Mouse (Mus musculus) erythroblast, embryonic 14.5 days (primary cell): ENCODE measurements around the gene Iffo2. TPM values are rescaled to one million over a fixed set of nuclear protein-coding genes. Genes with fewer than 3 reads are reported as not detected.

Source experiments
- H3K27me3 ChIP-seq: 2 replicates; pipeline ENCODE4 v1.6.1; 2012; ENCODE audit warnings: inconsistent platforms; ENCODE audit not compliant: control insufficient read depth
- H3K36me3 ChIP-seq: 2 replicates; pipeline ENCODE4 v1.6.1; 2012; ENCODE audit warnings: mild to moderate bottlenecking, inconsistent platforms; ENCODE audit not compliant: control insufficient read depth
- H3K4me1 ChIP-seq: 2 replicates; pipeline ENCODE4 v1.6.1; 2012; ENCODE audit warnings: inconsistent platforms; ENCODE audit not compliant: control insufficient read depth
- H3K4me3 ChIP-seq: replicated peaks from 2 replicates; pipeline ENCODE3; 2012; ENCODE audit warnings: moderate library complexity, mild to moderate bottlenecking, inconsistent platforms
- H3K9me3 ChIP-seq: 2 replicates; pipeline ENCODE4 v1.6.1; 2012; ENCODE audit warnings: low read length, inconsistent platforms, mixed read lengths; ENCODE audit not compliant: control insufficient read depth
- GATA1 ChIP-seq: IDR thresholded peaks from 2 replicates; pipeline ENCODE4 v1.6.1; 2012; ENCODE audit warnings: low read length, inconsistent platforms, mixed read lengths
- TAL1 ChIP-seq: IDR thresholded peaks from 3 replicates; pipeline ENCODE4 v1.6.1; 2012; ENCODE audit warnings: low read length, inconsistent platforms, mixed read lengths
- polyA plus RNA-seq: library from polyadenylated mRNA; stranded (reverse); fragments of >175 nt; gene quantifications from 2 replicates; pipeline ENCODE4 v1.2.3, GENCODE M21; 2012

Gene Iffo2
- polyA plus RNA-seq, 1 experiment = not detected

GRCm38 (mm10) chr4:139606732-139607131 lies 76.4 kb downstream of the Iffo2 start:
- H3K36me3 ChIP-seq = peaks cover 3% of the 10 kb centered on the region; the same call in 1 of the 2 replicates
- no peaks in the 10 kb centered on the region for H3K27me3 ChIP-seq
- no peak overlapping the region for H3K4me3 ChIP-seq
- no peaks in the 10 kb centered on the region for H3K9me3 ChIP-seq
- peaks cover 3% of the 10 kb centered on the region for H3K4me1 ChIP-seq
- TF ChIP-seq TAL1 = no peak
- no peak for TF ChIP-seq GATA1

GRCm38 (mm10) chr4:139608975-139609374 lies 78.6 kb downstream of the Iffo2 start:
- Histone ChIP-seq H3K4me3 (no peak overlapping the region), H3K4me1 (peaks cover 2% of the 10 kb centered on the region; the same call in 1 of the 2 replicates), H3K36me3 (peaks cover 8% of the 10 kb centered on the region; the same call in 1 of the 2 replicates), H3K9me3 (peaks cover 9% of the 10 kb centered on the region), H3K27me3 (no peaks in the 10 kb centered on the region)
- TF ChIP-seq TAL1 (no peak), GATA1 (no peak)

DNA sequence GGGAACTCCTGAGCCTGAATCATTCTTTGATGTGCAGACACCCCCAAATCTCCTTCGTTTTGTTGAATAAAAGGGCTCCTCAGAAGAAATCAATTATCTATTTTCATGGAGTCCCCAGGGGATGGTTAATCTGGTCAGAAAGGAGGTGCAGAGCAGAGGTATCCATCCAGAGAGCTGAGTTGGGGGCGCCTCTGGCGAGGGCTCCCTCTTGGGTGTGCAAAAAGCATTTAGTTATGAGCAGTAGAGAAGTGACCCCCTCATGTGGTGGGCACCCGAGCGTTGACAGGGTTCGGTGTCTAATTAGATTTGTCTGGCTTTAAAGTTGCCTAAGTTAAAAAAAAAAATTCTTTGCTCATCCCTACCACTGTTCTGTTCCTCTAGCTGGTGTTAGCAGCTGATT lies 80.6 kb downstream of the Iffo2 start:
- peaks cover 11% of the 10 kb centered on the region; the same call in 1 of the 2 replicates for H3K36me3 ChIP-seq
- no peak overlapping the region for H3K4me3 ChIP-seq
- H3K9me3 ChIP-seq = peaks cover 13% of the 10 kb centered on the region
- TF ChIP-seq GATA1 (no peak), TAL1 (no peak)
- H3K27me3 ChIP-seq = no peaks in the 10 kb centered on the region
- peaks cover 6% of the 10 kb centered on the region for H3K4me1 ChIP-seq

GRCm38 (mm10) chr4:139611542-139611953 lies 81.2 kb downstream of the Iffo2 start:
- peaks cover 13% of the 10 kb centered on the region for H3K9me3 ChIP-seq
- peaks cover 11% of the 10 kb centered on the region; the same call in 1 of the 2 replicates for H3K36me3 ChIP-seq
- no peak overlapping the region for H3K4me3 ChIP-seq
- peaks cover 11% of the 10 kb centered on the region for H3K4me1 ChIP-seq
- TF ChIP-seq TAL1 = no peak
- no peak for TF ChIP-seq GATA1
- no peaks in the 10 kb centered on the region for H3K27me3 ChIP-seq

DNA sequence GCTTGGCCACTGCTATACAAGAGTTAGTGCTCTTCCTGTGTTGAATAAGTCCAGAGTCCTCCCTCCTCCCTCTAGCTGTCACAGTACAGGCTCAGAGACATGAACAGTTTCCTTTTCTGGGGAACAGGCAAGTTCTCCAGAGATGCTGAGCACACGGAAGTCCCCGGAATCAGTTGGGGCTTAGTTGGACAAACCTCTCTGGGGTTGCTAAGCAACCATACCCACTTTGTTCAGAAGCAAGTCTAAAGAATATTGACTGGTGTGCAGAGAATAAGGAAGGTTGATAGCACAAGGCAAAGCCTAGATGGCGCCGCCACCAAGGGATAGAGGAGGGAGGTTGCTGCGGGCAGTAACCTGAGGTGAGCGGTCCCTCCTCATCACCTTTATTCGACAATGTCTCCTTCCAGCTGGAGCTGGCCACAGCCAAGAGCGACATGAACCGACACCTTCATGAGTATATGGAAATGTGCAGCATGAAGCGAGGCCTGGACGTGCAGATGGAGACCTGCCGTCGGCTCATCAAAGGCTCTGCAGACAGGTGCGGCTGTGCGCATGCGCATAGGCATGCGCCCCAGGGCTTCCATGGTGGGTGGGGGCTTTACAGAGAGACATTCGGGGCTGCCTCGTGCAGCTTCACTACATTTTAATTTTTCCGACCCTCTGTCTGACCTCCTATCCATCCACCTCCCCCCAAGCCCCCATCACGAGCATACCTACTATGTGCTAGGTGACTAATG lies 84.3 kb downstream of the Iffo2 start:
- no peaks in the 10 kb centered on the region for H3K27me3 ChIP-seq
- peaks cover 23% of the 10 kb centered on the region for H3K4me1 ChIP-seq
- peaks cover 13% of the 10 kb centered on the region for H3K9me3 ChIP-seq
- peaks cover 7% of the 10 kb centered on the region; the same call in 1 of the 2 replicates for H3K36me3 ChIP-seq
- H3K4me3 ChIP-seq = no peak overlapping the region
- TF ChIP-seq TAL1 (no peak), GATA1 (no peak)

DNA sequence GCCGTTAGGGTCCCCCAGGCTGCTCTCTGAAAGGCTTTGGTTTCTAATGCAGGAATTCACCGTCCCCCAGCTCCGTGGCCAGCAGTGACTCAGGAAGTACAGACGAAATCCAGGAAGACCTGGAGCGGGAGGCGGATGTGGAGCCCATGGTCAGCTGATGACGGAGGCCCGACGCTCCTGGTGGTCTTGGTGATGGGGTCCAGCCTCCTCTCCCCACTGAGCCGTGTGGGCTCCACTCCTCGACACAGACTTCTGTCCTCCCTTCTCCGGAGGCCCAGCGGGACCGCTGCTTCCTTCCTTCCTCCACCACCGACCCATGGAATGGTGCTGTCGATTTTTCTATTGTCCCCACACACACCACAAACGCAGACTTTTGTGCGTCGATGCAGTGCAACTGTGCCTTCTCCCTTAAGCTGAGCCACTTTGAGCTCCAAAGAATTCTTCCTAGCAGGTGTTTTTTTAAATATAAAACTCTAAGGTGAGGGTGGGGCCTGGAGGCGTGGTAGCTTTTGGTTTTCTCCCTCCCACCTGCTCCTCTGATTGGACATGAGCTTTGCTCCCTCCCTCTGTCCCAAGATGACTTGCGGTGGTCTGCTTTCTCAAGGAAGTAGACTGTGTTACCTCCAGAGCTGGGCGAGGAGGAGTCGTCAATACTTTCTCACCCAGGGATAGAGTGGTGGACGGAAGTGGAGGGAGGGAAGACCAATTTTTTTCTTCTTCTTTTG lies 86.1 kb downstream of the Iffo2 start:
- Histone ChIP-seq H3K9me3 (peaks cover 13% of the 10 kb centered on the region), H3K27me3 (no peaks in the 10 kb centered on the region), H3K36me3 (peaks cover 7% of the 10 kb centered on the region; the same call in 1 of the 2 replicates), H3K4me1 (peaks cover 23% of the 10 kb centered on the region), H3K4me3 (peak overlapping the region; percentile 66)
- TF ChIP-seq TAL1 (no peak), GATA1 (no peak)

- no peak for TF ChIP-seq GATA1
- TF ChIP-seq TAL1 = no peak
- peaks cover 13% of the 10 kb centered on the region for H3K9me3 ChIP-seq
- H3K27me3 ChIP-seq = no peaks in the 10 kb centered on the region
- peaks cover 26% of the 10 kb centered on the region for H3K4me1 ChIP-seq
- H3K4me3 ChIP-seq = peak overlapping the region; percentile 66
- H3K36me3 ChIP-seq = peaks cover 7% of the 10 kb centered on the region; the same call in 1 of the 2 replicates
These were observed 86.6 kb downstream of the Iffo2 start for GRCm38 (mm10) chr4:139617001-139617364.

GRCm38 (mm10) chr4:139619765-139620164 lies 89.4 kb downstream of the Iffo2 start:
- H3K4me3 ChIP-seq = no peak overlapping the region
- peaks cover 53% of the 10 kb centered on the region for H3K4me1 ChIP-seq
- H3K27me3 ChIP-seq = no peaks in the 10 kb centered on the region
- TF ChIP-seq TAL1 = no peak
- TF ChIP-seq GATA1 = no peak
- peaks cover 1% of the 10 kb centered on the region; the same call in 1 of the 2 replicates for H3K36me3 ChIP-seq
- H3K9me3 ChIP-seq = no peaks in the 10 kb centered on the region; the same call in 1 of the 2 replicates
